Mouse (Mus musculus) forebrain, postnatal 0 days (tissue): ENCODE measurements around the gene Gm20517. TPM values are rescaled to one million over a fixed set of nuclear protein-coding genes. Genes with fewer than 3 reads are reported as not detected.
"Not testable (repeated sequence)": the region's sequence is repeated elsewhere in the genome, so short reads cannot be mapped to it uniquely, and the experiment has no call there.

Experiments
- ATAC-seq: fragments of 200-750 bp; cut with Nextera tagmentation; 2 replicates; pipeline ENCODE4 v1.8.0; 2017; ENCODE audit warnings: mild to moderate bottlenecking, moderate library complexity
- DNase-seq: peaks from one replicate; pipeline ENCODE4 v3.0.0-alpha.2; 2015
- H3K27ac ChIP-seq: fragments of 300-500 bp; sonication (generic); 2 replicates; pipeline ENCODE4 v1.5.1; 2014; ENCODE audit warnings: low read depth, mild to moderate bottlenecking, antibody characterized with exemption, low read length, moderate library complexity, mixed read lengths
- H3K27me3 ChIP-seq: fragments of 300-500 bp; sonication (generic); 2 replicates; pipeline ENCODE4 v1.6.1; 2014; ENCODE audit warnings: mild to moderate bottlenecking, low read length, mixed read lengths; ENCODE audit not compliant: insufficient read depth
- H3K36me3 ChIP-seq: fragments of 300-500 bp; sonication (generic); 2 replicates; pipeline ENCODE4 v1.6.1; 2014; ENCODE audit warnings: mild to moderate bottlenecking, moderate library complexity; ENCODE audit not compliant: insufficient read depth
- H3K4me1 ChIP-seq: fragments of 300-500 bp; sonication (generic); 2 replicates; pipeline ENCODE4 v1.6.1; 2014; ENCODE audit warnings: antibody characterized with exemption; ENCODE audit not compliant: insufficient read depth
- H3K4me2 ChIP-seq: fragments of 300-500 bp; sonication (generic); 2 replicates; pipeline ENCODE4 v1.6.1; 2014; ENCODE audit warnings: low read depth, mild to moderate bottlenecking, moderate library complexity
- H3K4me3 ChIP-seq: fragments of 300-500 bp; sonication (generic); 2 replicates; pipeline ENCODE4 v1.5.1; 2014; ENCODE audit warnings: low read depth, low read length, mixed read lengths
- H3K9ac ChIP-seq: fragments of 300-500 bp; sonication (generic); 2 replicates; pipeline ENCODE4 v1.6.1; 2014; ENCODE audit warnings: mild to moderate bottlenecking
- H3K9me3 ChIP-seq: fragments of 300-500 bp; sonication (generic); 2 replicates; pipeline ENCODE4 v1.6.1; 2016; ENCODE audit warnings: low read length
- CTCF ChIP-seq: sonication (generic); IDR thresholded peaks from 2 replicates; pipeline ENCODE4 v1.5.1; 2016; ENCODE audit warnings: antibody characterized with exemption, control low read depth, low read depth
- WGBS: fragments of 180-500 bp; shearing (Covaris S2); extraction: QIAGEN DNeasy Blood & Tissue Kit; methylation state at CpG from one replicate; pipeline ENCODE4 v1.1.7; 2014; 5-methylcytosine and 5-hydroxymethylcytosine counted together
- polyA plus RNA-seq: library from polyadenylated mRNA; unstranded; fragments of >200 nt; fragmentation: Nextera tagmentation; extraction: Ambion mirVana; gene quantifications from 2 replicates; pipeline ENCODE4 v1.2.1, GENCODE M21; 2015
- total RNA-seq: library from RNA; depleted of rRNA; stranded (reverse); fragments of >200 nt; gene quantifications from 2 replicates; pipeline ENCODE4 v1.2.3, GENCODE M21; 2014

Gm20517 gene
- total and polyA plus RNA-seq, 2 experiments from 2014 or later, result 1.4 to 4.7 TPM

GRCm38 (mm10) chr17:47596839-47597164 is 14.6 kb upstream of the Gm20517 start:
- no peaks in the 10 kb centered on the region for H3K9me3 ChIP-seq
- H3K9ac ChIP-seq, result no peak overlapping the region
- H3K27me3 ChIP-seq, result no peaks in the 10 kb centered on the region
- peaks cover 26% of the 10 kb centered on the region for H3K36me3 ChIP-seq
- no peaks in the 10 kb centered on the region; the same call in 1 of the 2 replicates for H3K4me1 ChIP-seq
- H3K27ac ChIP-seq, result no peak overlapping the region
- WGBS, result 61% methylated on average over 5 of the region's 5 CpGs
- H3K4me2 ChIP-seq, result no peak overlapping the region
- TF ChIP-seq CTCF, result no peak
- no peak for ATAC-seq
- no peak for DNase-seq
- H3K4me3 ChIP-seq, result no peak overlapping the region

GRCm38 (mm10) chr17:47597261-47597660 is 14.1 kb upstream of the Gm20517 start:
- Histone ChIP-seq H3K4me3 (no peak overlapping the region), H3K27me3 (no peaks in the 10 kb centered on the region), H3K4me1 (no peaks in the 10 kb centered on the region; the same call in 1 of the 2 replicates), H3K36me3 (peaks cover 30% of the 10 kb centered on the region), H3K9ac (no peak overlapping the region), H3K27ac (no peak overlapping the region), H3K4me2 (no peak overlapping the region), H3K9me3 (no peaks in the 10 kb centered on the region)
- DNase-seq, result no peak
- TF ChIP-seq CTCF, result no peak
- WGBS, result 58% methylated on average over 13 of the region's 13 CpGs
- ATAC-seq, result no peak

- ATAC-seq (peak; percentile 1; the same call in 1 of the 2 replicates), DNase-seq (peak; percentile 70)
- H3K36me3 ChIP-seq, result peaks cover 36% of the 10 kb centered on the region
- no peak overlapping the region for H3K4me2 ChIP-seq
- no peaks in the 10 kb centered on the region for H3K9me3 ChIP-seq
- no peak overlapping the region for H3K9ac ChIP-seq
- peak; percentile 78 for TF ChIP-seq CTCF
- H3K4me1 ChIP-seq, result no peaks in the 10 kb centered on the region; the same call in 1 of the 2 replicates
- 20% methylated on average over 10 of the region's 10 CpGs for WGBS
- H3K27me3 ChIP-seq, result no peaks in the 10 kb centered on the region
- H3K4me3 ChIP-seq, result no peak overlapping the region
- H3K27ac ChIP-seq, result no peak overlapping the region
Observed at GRCm38 (mm10) chr17:47597838-47598579, 13.4 kb upstream of the Gm20517 start.

- H3K27ac ChIP-seq, ATAC-seq: not testable (repeated sequence)
Observed at GRCm38 (mm10) chr17:47598580-47599304, 12.6 kb upstream of the Gm20517 start.

GRCm38 (mm10) chr17:47599511-47600297 is 11.7 kb upstream of the Gm20517 start:
- H3K9me3 ChIP-seq, result no peaks in the 10 kb centered on the region
- TF ChIP-seq CTCF, result no peak
- WGBS, result 83% methylated on average over 11 of the region's 11 CpGs
- H3K27ac ChIP-seq, result no peak overlapping the region
- H3K4me2 ChIP-seq, result no peak overlapping the region
- peaks cover 48% of the 10 kb centered on the region for H3K36me3 ChIP-seq
- H3K9ac ChIP-seq, result no peak overlapping the region
- no peaks in the 10 kb centered on the region for H3K27me3 ChIP-seq
- no peak overlapping the region for H3K4me3 ChIP-seq
- no peak for ATAC-seq
- DNase-seq, result no peak
- H3K4me1 ChIP-seq, result no peaks in the 10 kb centered on the region

More at GRCm38 (mm10) chr17:47598580-47599304, 12.6 kb upstream of the Gm20517 start:
- H3K9ac ChIP-seq, H3K4me3 ChIP-seq, H3K27me3 ChIP-seq, H3K4me2 ChIP-seq, H3K4me1 ChIP-seq, DNase-seq, H3K9me3 ChIP-seq: not testable (repeated sequence)
- WGBS, result 86% methylated on average over 10 of the region's 10 CpGs
- peaks cover 39% of the 10 kb centered on the region for H3K36me3 ChIP-seq

- 91% methylated on average over 13 of the region's 13 CpGs for WGBS
- Histone ChIP-seq H3K36me3 (peaks cover 59% of the 10 kb centered on the region), H3K27me3 (no peaks in the 10 kb centered on the region), H3K4me2 (no peak overlapping the region), H3K27ac (no peak overlapping the region), H3K9ac (no peak overlapping the region), H3K4me3 (no peak overlapping the region), H3K4me1 (no peaks in the 10 kb centered on the region), H3K9me3 (no peaks in the 10 kb centered on the region)
- TF ChIP-seq CTCF, result no peak
- DNase-seq, result no peak
- ATAC-seq, result no peak
Observed at GRCm38 (mm10) chr17:47600601-47601388, 10.6 kb upstream of the Gm20517 start.
